Mouse (Mus musculus) cortical plate, adult 2 months (tissue): ENCODE data around the gene Arid1b.

ENCODE experiments used
- CTCF ChIP-seq: fragments of 200-500 bp; IDR thresholded peaks from 2 replicates; pipeline ENCODE4 v1.5.1; 2011; ENCODE audit warnings: mild to moderate bottlenecking, control low read depth, low read length; ENCODE audit not compliant: insufficient read depth; ENCODE audit errors: extremely low read depth
- POLR2A ChIP-seq: fragments of 200-500 bp; IDR thresholded peaks from 2 replicates; pipeline ENCODE4 v1.6.1; 2011; ENCODE audit warnings: mild to moderate bottlenecking, low read length, control low read depth; ENCODE audit not compliant: insufficient read depth; ENCODE audit errors: extremely low read depth

DNA sequence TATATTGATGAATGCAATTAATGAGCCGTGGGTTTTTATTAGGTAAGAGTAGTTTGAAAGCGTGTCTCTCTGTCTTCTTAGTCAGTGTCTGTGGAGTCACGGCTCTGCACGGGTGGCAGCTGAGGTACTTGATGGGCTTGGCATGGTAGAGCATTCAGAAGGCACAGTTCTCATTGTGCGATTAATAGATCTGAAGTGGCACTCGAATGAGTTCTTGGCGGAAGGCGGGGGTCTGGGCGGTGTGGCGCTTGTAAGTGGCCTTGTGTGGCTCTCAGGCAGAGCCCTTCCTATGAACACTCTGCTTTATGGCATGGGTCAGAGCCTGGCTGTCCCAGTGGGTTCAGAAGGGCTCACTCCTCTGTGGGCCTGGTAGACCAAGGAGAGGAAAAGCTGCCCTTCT, 14.1 kb downstream of the Arid1b start:
- TF ChIP-seq POLR2A (no peak), CTCF (no peak)
